Mouse (Mus musculus): ENCODE results near the gene Mecom.

- TF ChIP-seq CTCF (IDR thresholded peaks at IDR 0.05; ENCODE audit: borderline replicate concordance, insufficient read depth, low read depth, low read length), result no peak
- TF ChIP-seq POLR2A (IDR thresholded peaks at IDR 0.05; ENCODE audit: borderline replicate concordance, insufficient read depth, low read length), result no peak
Observed at GRCm38 (mm10) chr3:30370860-30371455, 176.8 kb downstream of the Mecom start.
